Mouse (Mus musculus) v-Abl transformed pro-B cells (cell line): ENCODE measurements at regions not wholly inside any gene's neighbourhood (a gene's known extent, or its start where the extent isn't known, plus 50 kb on each side); places are given as distances from the start of the nearest gene placed in this dataset.

Experiments used
- in situ Hi-C, 2 experiments: fragments of 400-800 bp; cut with MboI; formaldehyde crosslinking; loops; one replicate each; pipeline ENCODE4 v1.15.1; 2025; ENCODE audit not compliant: unreplicated experiment in 2 of 2

GRCm38 (mm10) chr9:68409786-68410185, 243.8 kb upstream of the Rora start:
- in situ Hi-C loops = no loop called here

GRCm38 (mm10) chr9:68426286-68426685, 227.3 kb upstream of the Rora start:
- in situ Hi-C loops = no loop called here

GRCm38 (mm10) chr9:68462755-68463154, 190.8 kb upstream of the Rora start:
- in situ Hi-C loops = no loop called here

GRCm38 (mm10) chr9:68463637-68464304, 189.8 kb upstream of the Rora start:
- in situ Hi-C loops = no loop called here

- in situ Hi-C loops = no loop called here
Observed at GRCm38 (mm10) chr9:68466671-68467070, 186.9 kb upstream of the Rora start.

GRCm38 (mm10) chr9:68476391-68476790, 177.2 kb upstream of the Rora start:
- in situ Hi-C loops = no loop called here

- in situ Hi-C loops = no loop called here
Observed at GRCm38 (mm10) chr9:68477466-68477865, 176.1 kb upstream of the Rora start.

- in situ Hi-C loops = no loop called here
Observed at GRCm38 (mm10) chr9:68486646-68487045, 166.9 kb upstream of the Rora start.

GRCm38 (mm10) chr9:68491151-68491550, 162.4 kb upstream of the Rora start:
- in situ Hi-C loops = no loop called here

GRCm38 (mm10) chr9:68521218-68521617, 132.4 kb upstream of the Rora start:
- in situ Hi-C loops = no loop called here

GRCm38 (mm10) chr9:68561767-68562552, 91.6 kb upstream of the Rora start:
- in situ Hi-C loops = no loop called here

GRCm38 (mm10) chr9:68563206-68563605, 90.4 kb upstream of the Rora start:
- in situ Hi-C loops = no loop called here

- in situ Hi-C loops = no loop called here
Observed at GRCm38 (mm10) chr9:68585751-68586150, 67.8 kb upstream of the Rora start.

GRCm38 (mm10) chr9:68591023-68591422, 62.6 kb upstream of the Rora start:
- in situ Hi-C loops = no loop called here

GRCm38 (mm10) chr9:68592976-68593375, 60.6 kb upstream of the Rora start:
- in situ Hi-C loops = no loop called here

GRCm38 (mm10) chr9:68594586-68594985, 59.0 kb upstream of the Rora start:
- in situ Hi-C loops = no loop called here
